Mouse (Mus musculus): Measurements from ENCODE around the gene 1700019N19Rik. TPM values are rescaled to one million over a fixed set of nuclear protein-coding genes. Genes with fewer than 3 reads are reported as not detected.

1700019N19Rik gene
- polyA plus RNA-seq, 1 experiment from 2014 or later, result not detected

DNA sequence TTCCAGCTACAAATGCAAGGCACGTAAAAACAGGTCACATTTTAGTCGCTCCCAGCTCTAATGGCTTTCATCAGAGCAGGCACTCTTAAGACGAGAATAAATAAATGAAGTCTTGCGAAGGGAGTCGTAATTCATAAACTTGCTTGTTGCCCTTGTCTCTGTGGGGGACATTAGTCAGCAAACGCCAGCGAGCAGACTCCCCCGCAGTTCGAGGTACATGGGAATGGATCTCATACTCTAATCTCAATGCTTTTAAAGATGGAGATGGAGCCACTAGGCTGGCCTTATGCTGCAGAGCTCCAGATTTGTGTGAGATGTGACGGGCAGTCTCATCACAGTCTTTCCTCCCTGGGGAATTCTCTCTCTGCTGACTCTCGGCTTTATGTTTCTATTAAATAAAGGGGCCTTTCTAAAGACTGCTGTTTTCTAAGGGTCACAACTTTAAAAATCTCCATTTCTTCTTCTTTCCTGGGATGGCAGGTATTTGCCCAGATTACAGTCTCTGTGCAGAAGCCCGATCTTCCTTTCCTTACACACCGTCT lies 39.4 kb upstream of the 1700019N19Rik start:
- Histone ChIP-seq H3K4me3 (ENCODE audit: low read depth, low read length) (no peak overlapping the region), H3K36me3 (replicated peaks; ENCODE audit: insufficient read depth, low read length) (no peaks in the 10 kb centered on the region), H3K4me1 (ENCODE audit: insufficient read depth) (no peaks in the 10 kb centered on the region), H3K27me3 (ENCODE audit: insufficient read depth, low read length) (no peaks in the 10 kb centered on the region), H3K4me2 (ENCODE audit: low read depth, low read length) (no peak overlapping the region), H3K9ac (replicated peaks) (no peak overlapping the region), H3K27ac (ENCODE audit: low read depth) (0 out of 2 replicates have a peak overlapping the region, but pooled peaks have one; percentile 18), H3K9me3 (ENCODE audit: low read length) (no peaks in the 10 kb centered on the region)
- 70% methylated on average over 13 of the region's 13 CpGs for WGBS (ENCODE audit: insufficient replicate concordance)
- TF ChIP-seq CTCF (IDR thresholded peaks at IDR 0.05; ENCODE audit: low read depth), result no peak
- no peak for TF ChIP-seq EP300 (IDR thresholded peaks at IDR 0.05; ENCODE audit: low read depth)
- ATAC-seq (no peak), DNase-seq (no peak)

DNA sequence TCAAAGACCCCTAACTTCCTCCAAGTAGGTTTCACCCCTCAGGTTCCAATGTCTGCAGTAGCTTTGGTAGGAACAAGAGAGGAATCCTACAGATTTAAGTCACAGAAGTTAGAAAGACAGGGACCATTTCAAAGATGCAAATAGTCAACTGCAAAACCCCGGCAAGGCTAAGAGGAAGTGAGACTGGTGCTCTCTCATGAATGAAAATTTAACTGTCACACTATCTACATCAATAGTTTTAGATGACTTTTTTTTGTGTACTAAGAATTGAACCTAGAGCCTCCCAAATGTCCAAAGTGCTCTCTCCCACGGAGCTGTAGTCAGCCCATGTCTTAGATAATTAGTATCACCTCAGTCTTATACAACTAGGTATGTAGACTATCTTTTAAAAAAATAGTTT lies 38.7 kb upstream of the 1700019N19Rik start:
- 42% methylated on average over 2 of the region's 2 CpGs for whole genome bisulfite sequencing (ENCODE audit: insufficient replicate concordance)
- no peaks in the 10 kb centered on the region for H3K4me1 ChIP-seq (ENCODE audit: insufficient read depth)
- DNase-seq (no peak), ATAC-seq (no peak)
- no peak for TF ChIP-seq EP300 (IDR thresholded peaks at IDR 0.05; ENCODE audit: low read depth)
- H3K27me3 ChIP-seq (ENCODE audit: insufficient read depth, low read length), result no peaks in the 10 kb centered on the region
- no peak overlapping the region for H3K4me3 ChIP-seq (ENCODE audit: low read depth, low read length)
- H3K27ac ChIP-seq (ENCODE audit: low read depth), result 0 out of 2 replicates have a peak overlapping the region, but pooled peaks have one; percentile 18
- H3K36me3 ChIP-seq (replicated peaks; ENCODE audit: insufficient read depth, low read length), result no peaks in the 10 kb centered on the region
- no peaks in the 10 kb centered on the region for H3K9me3 ChIP-seq (ENCODE audit: low read length)
- no peak overlapping the region for H3K4me2 ChIP-seq (ENCODE audit: low read depth, low read length)
- H3K9ac ChIP-seq (replicated peaks), result no peak overlapping the region

DNA sequence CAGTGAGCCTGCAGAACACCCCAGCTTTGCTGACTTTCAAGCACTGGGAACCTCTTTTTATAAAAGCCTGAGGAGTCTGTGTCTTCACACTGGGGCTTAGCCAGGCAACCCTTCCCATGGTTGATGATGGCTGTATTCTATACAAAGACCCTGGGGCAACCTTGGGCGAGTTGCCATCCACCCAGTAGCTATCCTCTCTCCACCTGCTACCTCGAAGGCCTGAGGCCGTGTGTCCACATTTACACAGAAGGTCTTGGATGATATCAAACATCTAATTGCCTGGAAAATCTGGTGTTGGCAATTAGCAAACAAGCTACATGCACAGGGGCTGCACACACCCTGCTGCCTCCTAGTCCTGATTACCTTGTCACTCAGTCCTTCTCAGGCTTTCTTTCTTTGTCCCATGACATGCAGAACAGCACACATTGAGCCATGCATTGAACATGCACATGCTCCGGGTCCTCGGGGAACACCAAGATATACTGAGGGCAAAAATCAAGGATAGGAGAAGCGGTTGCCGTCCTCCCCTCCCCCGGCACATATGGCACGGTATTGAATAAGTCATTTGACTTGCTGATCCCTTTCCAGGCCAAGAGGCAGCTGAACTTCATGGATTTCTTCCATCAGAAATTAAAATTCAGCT lies 37.1 kb upstream of the 1700019N19Rik start:
- no peak overlapping the region for H3K4me2 ChIP-seq (ENCODE audit: low read depth, low read length)
- no peaks in the 10 kb centered on the region for H3K9me3 ChIP-seq (ENCODE audit: low read length)
- no peak overlapping the region for H3K9ac ChIP-seq (replicated peaks)
- no peaks in the 10 kb centered on the region for H3K4me1 ChIP-seq (ENCODE audit: insufficient read depth)
- H3K4me3 ChIP-seq (ENCODE audit: low read depth, low read length), result no peak overlapping the region
- WGBS (ENCODE audit: insufficient replicate concordance), result 76% methylated on average over 9 of the region's 9 CpGs
- H3K27me3 ChIP-seq (ENCODE audit: insufficient read depth, low read length), result no peaks in the 10 kb centered on the region
- no peak overlapping the region for H3K27ac ChIP-seq (ENCODE audit: low read depth)
- TF ChIP-seq CTCF (IDR thresholded peaks at IDR 0.05; ENCODE audit: low read depth) (no peak), EP300 (IDR thresholded peaks at IDR 0.05; ENCODE audit: low read depth) (no peak)
- H3K36me3 ChIP-seq (replicated peaks; ENCODE audit: insufficient read depth, low read length), result no peaks in the 10 kb centered on the region
- ATAC-seq, result no peak
- DNase-seq, result no peak

DNA sequence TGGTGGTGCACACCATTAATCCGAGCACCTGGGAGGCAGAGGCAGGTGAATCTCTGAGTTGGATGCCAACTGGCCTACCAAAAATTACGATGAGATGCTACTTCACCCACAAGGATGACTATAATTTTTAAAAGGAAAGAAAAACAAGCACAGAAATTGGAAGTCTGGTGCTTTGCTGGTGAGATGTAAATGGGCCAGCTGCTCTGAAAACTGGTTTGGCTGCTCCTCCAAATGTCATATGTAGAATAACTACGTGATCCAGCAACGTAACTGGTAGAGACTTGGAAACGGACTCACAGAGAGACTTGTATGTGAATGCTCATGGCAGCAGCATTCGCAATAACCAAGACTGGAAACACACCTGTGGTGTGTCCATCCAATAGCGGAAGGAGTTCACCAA lies 35.9 kb upstream of the 1700019N19Rik start:
- TF ChIP-seq CTCF (IDR thresholded peaks at IDR 0.05; ENCODE audit: low read depth), result no peak
- no peak for TF ChIP-seq EP300 (IDR thresholded peaks at IDR 0.05; ENCODE audit: low read depth)
- WGBS (ENCODE audit: insufficient replicate concordance), result 84% methylated on average over 7 of the region's 7 CpGs
- Histone ChIP-seq H3K27me3 (ENCODE audit: insufficient read depth, low read length) (no peaks in the 10 kb centered on the region), H3K4me3 (ENCODE audit: low read depth, low read length) (no peak overlapping the region), H3K36me3 (replicated peaks; ENCODE audit: insufficient read depth, low read length) (no peaks in the 10 kb centered on the region), H3K27ac (ENCODE audit: low read depth) (no peak overlapping the region), H3K4me1 (ENCODE audit: insufficient read depth) (no peaks in the 10 kb centered on the region), H3K4me2 (ENCODE audit: low read depth, low read length) (no peak overlapping the region), H3K9me3 (ENCODE audit: low read length) (no peaks in the 10 kb centered on the region), H3K9ac (replicated peaks) (no peak overlapping the region)
- ATAC-seq (no peak), DNase-seq (no peak)

DNA sequence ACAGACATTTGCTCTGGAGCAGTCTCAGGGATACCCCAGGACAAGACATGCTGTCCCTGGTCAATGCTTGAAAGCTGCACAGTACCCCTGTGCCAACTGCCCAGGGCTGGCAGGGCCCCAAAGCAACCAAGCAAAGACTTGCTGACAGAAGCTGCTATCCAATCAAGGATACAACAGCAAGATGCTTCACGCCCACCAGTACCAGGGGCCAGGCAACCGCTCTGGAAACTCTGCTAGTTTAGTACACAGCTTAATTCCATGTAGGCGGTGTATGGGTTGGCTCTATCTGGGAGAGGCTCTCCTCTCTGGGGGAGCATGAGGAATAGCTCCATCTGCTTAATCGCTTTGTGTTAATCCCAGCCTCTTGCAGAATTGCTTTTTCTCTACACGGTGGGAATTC lies 35.3 kb upstream of the 1700019N19Rik start:
- 80% methylated on average over 5 of the region's 5 CpGs for WGBS (ENCODE audit: insufficient replicate concordance)

DNA sequence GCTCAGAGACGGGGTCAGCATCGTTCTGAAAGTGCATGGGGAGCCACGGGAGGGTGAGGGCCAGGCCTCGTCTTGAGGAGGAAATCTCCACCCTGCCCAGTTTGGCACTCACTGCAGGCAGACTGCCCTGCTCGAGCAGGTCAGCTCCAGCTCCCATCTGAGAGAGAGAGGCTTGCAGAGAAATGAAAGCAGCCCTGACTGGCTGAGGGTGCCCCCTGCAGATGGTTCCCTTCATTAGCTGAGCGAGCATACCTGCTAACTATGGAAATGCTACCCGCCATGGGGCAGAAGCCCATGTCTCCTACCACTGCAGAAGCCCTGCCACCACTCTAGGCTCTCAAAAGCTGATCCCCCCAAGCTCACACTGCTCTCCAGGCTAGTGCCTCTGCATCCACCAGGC lies 33.4 kb upstream of the 1700019N19Rik start:
- DNase-seq, result no peak
- Histone ChIP-seq H3K4me3 (ENCODE audit: low read depth, low read length) (no peak overlapping the region), H3K9me3 (ENCODE audit: low read length) (no peaks in the 10 kb centered on the region), H3K36me3 (replicated peaks; ENCODE audit: insufficient read depth, low read length) (no peaks in the 10 kb centered on the region), H3K4me1 (ENCODE audit: insufficient read depth) (no peaks in the 10 kb centered on the region), H3K27ac (ENCODE audit: low read depth) (no peak overlapping the region), H3K4me2 (ENCODE audit: low read depth, low read length) (no peak overlapping the region), H3K9ac (replicated peaks) (no peak overlapping the region), H3K27me3 (ENCODE audit: insufficient read depth, low read length) (no peaks in the 10 kb centered on the region)
- TF ChIP-seq CTCF (IDR thresholded peaks at IDR 0.05; ENCODE audit: low read depth), result no peak
- TF ChIP-seq EP300 (IDR thresholded peaks at IDR 0.05; ENCODE audit: low read depth), result no peak
- WGBS (ENCODE audit: insufficient replicate concordance), result 54% methylated on average over 7 of the region's 7 CpGs
- ATAC-seq, result no peak

More for the DNA sequence above, 35.3 kb upstream of the 1700019N19Rik start:
- no peaks in the 10 kb centered on the region for H3K36me3 ChIP-seq (replicated peaks; ENCODE audit: insufficient read depth, low read length)
- no peak overlapping the region for H3K27ac ChIP-seq (ENCODE audit: low read depth)
- H3K4me3 ChIP-seq (ENCODE audit: low read depth, low read length), result no peak overlapping the region
- TF ChIP-seq CTCF (IDR thresholded peaks at IDR 0.05; ENCODE audit: low read depth) (no peak), EP300 (IDR thresholded peaks at IDR 0.05; ENCODE audit: low read depth) (no peak)
- DNase-seq (no peak), ATAC-seq (no peak)
- no peak overlapping the region for H3K4me2 ChIP-seq (ENCODE audit: low read depth, low read length)
- no peaks in the 10 kb centered on the region for H3K4me1 ChIP-seq (ENCODE audit: insufficient read depth)
- H3K9me3 ChIP-seq (ENCODE audit: low read length), result no peaks in the 10 kb centered on the region
- no peaks in the 10 kb centered on the region for H3K27me3 ChIP-seq (ENCODE audit: insufficient read depth, low read length)
- no peak overlapping the region for H3K9ac ChIP-seq (replicated peaks)
